Mouse (Mus musculus) right cerebral cortex, postnatal 10 days (tissue): ENCODE results near the gene Dnal1.
A peak's percentile ranks its signal among the peaks of the same experiment; 100 is the strongest.

ENCODE experiments used
- DNase-seq, 2 experiments: peaks; one replicate each; pipeline ENCODE4 v3.0.0; 2021; ENCODE audit warnings: low spot score in 2 of 2

Gene Dnal1

GRCm38 (mm10) chr12:84161616-84162433 is 47.7 kb downstream of the Dnal1 start:
- DNase-seq = no peak

GRCm38 (mm10) chr12:84163133-84163532 is 49.0 kb downstream of the Dnal1 start:
- no peak for DNase-seq

- DNase-seq = no peak
Observed at GRCm38 (mm10) chr12:84163586-84164110, 49.5 kb downstream of the Dnal1 start.

GRCm38 (mm10) chr12:84165631-84166373 is 51.6 kb downstream of the Dnal1 start:
- DNase-seq = no peak

- no peak for DNase-seq
Observed at GRCm38 (mm10) chr12:84170610-84171009, 56.4 kb downstream of the Dnal1 start.

GRCm38 (mm10) chr12:84172216-84172615 is 58.0 kb downstream of the Dnal1 start:
- no peak for DNase-seq

GRCm38 (mm10) chr12:84172862-84173261 is 58.7 kb downstream of the Dnal1 start:
- DNase-seq = no peak

GRCm38 (mm10) chr12:84173309-84173915 is 59.2 kb downstream of the Dnal1 start:
- no peak for DNase-seq

- DNase-seq = peak; percentile 49 to 58
Observed at GRCm38 (mm10) chr12:84174190-84174811, 60.1 kb downstream of the Dnal1 start.

- DNase-seq = no peak
Observed at GRCm38 (mm10) chr12:84174871-84175270, 60.7 kb downstream of the Dnal1 start.

GRCm38 (mm10) chr12:84175659-84176061 is 61.5 kb downstream of the Dnal1 start:
- DNase-seq = peak; percentile 89

- peak; percentile 55 to 64 for DNase-seq
Observed at GRCm38 (mm10) chr12:84176126-84176769, 62.1 kb downstream of the Dnal1 start.

- no peak for DNase-seq
Observed at GRCm38 (mm10) chr12:84176886-84177765, 63.0 kb downstream of the Dnal1 start.

GRCm38 (mm10) chr12:84178052-84178451 is 63.9 kb downstream of the Dnal1 start:
- DNase-seq = no peak

GRCm38 (mm10) chr12:84178652-84179445 is 64.7 kb downstream of the Dnal1 start:
- no peak for DNase-seq

GRCm38 (mm10) chr12:84180090-84180489 is 65.9 kb downstream of the Dnal1 start:
- DNase-seq = no peak

GRCm38 (mm10) chr12:84180701-84181435 is 66.7 kb downstream of the Dnal1 start:
- DNase-seq = peak; percentile 78 to 81

- no peak for DNase-seq
Observed at GRCm38 (mm10) chr12:84181999-84182398, 67.8 kb downstream of the Dnal1 start.

GRCm38 (mm10) chr12:84184979-84185378 is 70.8 kb downstream of the Dnal1 start:
- DNase-seq = no peak
